Mouse (Mus musculus) layer of hippocampus, adult 2 months (tissue): ENCODE results near the gene Otop2. TPM values are rescaled to one million over a fixed set of nuclear protein-coding genes. Genes with fewer than 3 reads are reported as not detected.

Source experiments
- DNase-seq, 2 experiments: peaks; one replicate each; pipeline ENCODE4 v3.0.0; 2022; ENCODE audit warnings: low spot score in 2 of 2
- H3K27ac ChIP-seq: fragments of 200-600 bp; 2 replicates; pipeline ENCODE4 v1.8.1; 2022
- H3K4me3 ChIP-seq: fragments of 200-600 bp; 2 replicates; pipeline ENCODE4 v1.8.1; 2022; ENCODE audit warnings: mild to moderate bottlenecking
- CTCF ChIP-seq: fragments of 200-600 bp; conservative IDR thresholded peaks from 2 replicates; pipeline ENCODE4 v1.8.1; 2022; ENCODE audit warnings: antibody characterized with exemption, mild to moderate bottlenecking, moderate library complexity
- total RNA-seq, 2 experiments: library from RNA; stranded (reverse); gene quantifications; 2 replicates each; pipeline ENCODE4 v1.2.3; 2021

The Otop2 gene
- total RNA-seq, 2 experiments from 2014 or later: 0.51 to 0.59 TPM

GRCm38 (mm10) chr11:115319704-115320383 lies 12.9 kb downstream of the Otop2 start:
- no peak for TF ChIP-seq CTCF
- no peak overlapping the region for H3K4me3 ChIP-seq
- no peak overlapping the region for H3K27ac ChIP-seq
- no peak for DNase-seq

- peak within 1 kb of the TSS; percentile 31; the same call in 1 of the 2 replicates for H3K4me3 ChIP-seq
- peak in 1 of 2 experiments; percentile 51 for DNase-seq
- no peak within 1 kb of the TSS for H3K27ac ChIP-seq
- peak; percentile 87 for TF ChIP-seq CTCF
Observed at GRCm38 (mm10) chr11:115321906-115322693, 15.1 kb downstream of the Otop2 start, which contains the start of gene Ush1g. TSS of gene Ush1g (minus strand) at chr11:115322041.

GRCm38 (mm10) chr11:115323354-115323753 lies 16.4 kb downstream of the Otop2 start:
- TF ChIP-seq CTCF: no peak
- Histone ChIP-seq H3K4me3 (no peak overlapping the region), H3K27ac (no peak overlapping the region)
- DNase-seq: no peak

- no peak overlapping the region for H3K27ac ChIP-seq
- no peak for TF ChIP-seq CTCF
- peak in 1 of 2 experiments; percentile 27 for DNase-seq
- H3K4me3 ChIP-seq: no peak overlapping the region
Observed at GRCm38 (mm10) chr11:115326730-115327129, 19.8 kb downstream of the Otop2 start.

- TF ChIP-seq CTCF: peak; percentile 56
- no peak for DNase-seq
- no peak overlapping the region for H3K27ac ChIP-seq
- H3K4me3 ChIP-seq: no peak overlapping the region
Observed at GRCm38 (mm10) chr11:115329339-115329738, 22.4 kb downstream of the Otop2 start.

- Histone ChIP-seq H3K4me3 (no peak within 1 kb of the TSS; the same call in 1 of the 2 replicates), H3K27ac (no peak within 1 kb of the TSS)
- no peak for DNase-seq
- TF ChIP-seq CTCF: no peak
Observed at GRCm38 (mm10) chr11:115334531-115334930, 27.6 kb downstream of the Otop2 start, which contains the start of gene Otop3. TSS of gene Otop3 (plus strand) at chr11:115334731.

- Histone ChIP-seq H3K27ac (no peak overlapping the region), H3K4me3 (no peak overlapping the region)
- TF ChIP-seq CTCF: no peak
- DNase-seq: no peak
Observed at GRCm38 (mm10) chr11:115335223-115335622, 28.3 kb downstream of the Otop2 start.

GRCm38 (mm10) chr11:115336115-115336514 lies 29.2 kb downstream of the Otop2 start:
- Histone ChIP-seq H3K27ac (no peak overlapping the region), H3K4me3 (no peak overlapping the region)
- DNase-seq: no peak
- TF ChIP-seq CTCF: no peak

- H3K4me3 ChIP-seq: no peak overlapping the region
- TF ChIP-seq CTCF: no peak
- no peak overlapping the region for H3K27ac ChIP-seq
- DNase-seq: no peak
Observed at GRCm38 (mm10) chr11:115337350-115337749, 30.4 kb downstream of the Otop2 start.

- H3K27ac ChIP-seq: no peak overlapping the region
- DNase-seq: no peak
- no peak for TF ChIP-seq CTCF
- no peak overlapping the region for H3K4me3 ChIP-seq
Observed at GRCm38 (mm10) chr11:115337826-115338225, 30.9 kb downstream of the Otop2 start.

GRCm38 (mm10) chr11:115341246-115341645 lies 34.3 kb downstream of the Otop2 start:
- no peak for DNase-seq

GRCm38 (mm10) chr11:115341866-115342265 lies 34.9 kb downstream of the Otop2 start:
- no peak for TF ChIP-seq CTCF
- no peak for DNase-seq
- Histone ChIP-seq H3K27ac (no peak overlapping the region), H3K4me3 (no peak overlapping the region)

More at GRCm38 (mm10) chr11:115341246-115341645, 34.3 kb downstream of the Otop2 start:
- Histone ChIP-seq H3K27ac (no peak overlapping the region), H3K4me3 (no peak overlapping the region)
- no peak for TF ChIP-seq CTCF

- no peak for TF ChIP-seq CTCF
- DNase-seq: no peak
- no peak overlapping the region for H3K27ac ChIP-seq
- H3K4me3 ChIP-seq: no peak overlapping the region
Observed at GRCm38 (mm10) chr11:115344967-115345366, 38.0 kb downstream of the Otop2 start.
